Mouse (Mus musculus) layer of hippocampus, postnatal 10 days (tissue): ENCODE measurements at regions not wholly inside any gene's neighbourhood (a gene's known extent, or its start where the extent isn't known, plus 50 kb on each side); places are given as distances from the start of the nearest gene placed in this dataset.
"Not testable (repeated sequence)": the region's sequence is repeated elsewhere in the genome, so short reads cannot be mapped to it uniquely, and the experiment has no call there.

Experiments used
- DNase-seq, 2 experiments: peaks; one replicate each; pipeline ENCODE4 v3.0.0; 2021; ENCODE audit warnings: low spot score in 2 of 2

- no peak for DNase-seq
Measured at GRCm38 (mm10) chr7:137629540-137629939, 192.1 kb downstream of the Glrx3 start.

GRCm38 (mm10) chr7:137648621-137649020, 211.2 kb downstream of the Glrx3 start:
- DNase-seq, result no peak

- no peak for DNase-seq
Measured at GRCm38 (mm10) chr7:137649650-137650049, 212.2 kb downstream of the Glrx3 start.

- no peak for DNase-seq
Measured at GRCm38 (mm10) chr7:137653837-137654236, 216.4 kb downstream of the Glrx3 start.

GRCm38 (mm10) chr7:137667165-137667564, 229.8 kb downstream of the Glrx3 start:
- no peak for DNase-seq

- DNase-seq, result no peak
Measured at GRCm38 (mm10) chr7:137671156-137671555, 233.7 kb downstream of the Glrx3 start.

- DNase-seq, result peak in 1 of 2 experiments; percentile 22
Measured at GRCm38 (mm10) chr7:137674596-137674995, 237.2 kb downstream of the Glrx3 start.

GRCm38 (mm10) chr7:137675381-137675780, 238.0 kb downstream of the Glrx3 start:
- DNase-seq, result peak; percentile 34 to 39

- no peak for DNase-seq
Measured at GRCm38 (mm10) chr7:137684826-137685225, 247.4 kb downstream of the Glrx3 start.

- no peak for DNase-seq
Measured at GRCm38 (mm10) chr7:137685320-137685719, 247.9 kb downstream of the Glrx3 start.

GRCm38 (mm10) chr7:137696831-137697230, 259.4 kb downstream of the Glrx3 start:
- peak in 1 of 2 experiments; percentile 9 for DNase-seq

- DNase-seq, result not testable (repeated sequence)
Measured at GRCm38 (mm10) chr7:137698501-137698900, 261.1 kb downstream of the Glrx3 start.

- DNase-seq, result no peak
Measured at GRCm38 (mm10) chr7:137712862-137713261, 275.4 kb downstream of the Glrx3 start.

GRCm38 (mm10) chr7:137713856-137714255, 276.4 kb downstream of the Glrx3 start:
- no peak for DNase-seq

- DNase-seq, result no peak
Measured at GRCm38 (mm10) chr7:137714318-137714962, 277.0 kb downstream of the Glrx3 start.

- DNase-seq, result no peak
Measured at GRCm38 (mm10) chr7:137715126-137715900, 277.9 kb downstream of the Glrx3 start.

- DNase-seq, result peak in 1 of 2 experiments; percentile 33
Measured at GRCm38 (mm10) chr7:137723361-137724040, 286.1 kb downstream of the Glrx3 start.

GRCm38 (mm10) chr7:137726031-137726430, 288.6 kb downstream of the Glrx3 start:
- no peak for DNase-seq

- no peak for DNase-seq
Measured at GRCm38 (mm10) chr7:137735873-137736527, 298.6 kb downstream of the Glrx3 start.

GRCm38 (mm10) chr7:137741702-137742101, 304.3 kb downstream of the Glrx3 start:
- no peak for DNase-seq

GRCm38 (mm10) chr7:137742297-137742751, 304.9 kb downstream of the Glrx3 start:
- no peak for DNase-seq
